Mouse (Mus musculus): Measurements from ENCODE around the gene 5730596B20Rik. TPM values are rescaled to one million over a fixed set of nuclear protein-coding genes. Genes with fewer than 3 reads are reported as not detected.
A peak's percentile ranks its signal among the peaks of the same experiment; 100 is the strongest.

Gene 5730596B20Rik
- polyA plus RNA-seq, 1 experiment from 2014 or later: not detected

- no peak for ATAC-seq
- Histone ChIP-seq H3K4me2 (ENCODE audit: low read depth, low read length) (no peak overlapping the region), H3K9ac (replicated peaks) (no peak overlapping the region)
Observed at GRCm38 (mm10) chr6:52228475-52229465, 51.5 kb downstream of the 5730596B20Rik start.

GRCm38 (mm10) chr6:52229558-52230416 lies 52.5 kb downstream of the 5730596B20Rik start:
- ATAC-seq: no peak
- no peak overlapping the region for H3K9ac ChIP-seq (replicated peaks)
- no peaks in the 10 kb centered on the region for H3K36me3 ChIP-seq (replicated peaks; ENCODE audit: insufficient read depth, low read length)
- DNase-seq: no peak
- peaks cover 97% of the 10 kb centered on the region for H3K27me3 ChIP-seq (ENCODE audit: insufficient read depth, low read length)
- H3K4me3 ChIP-seq (ENCODE audit: low read depth, low read length): no peak overlapping the region
- no peaks in the 10 kb centered on the region for H3K9me3 ChIP-seq (ENCODE audit: low read length)
- WGBS (ENCODE audit: insufficient replicate concordance): 2% methylated on average over 44 of the region's 44 CpGs
- no peak overlapping the region for H3K4me2 ChIP-seq (ENCODE audit: low read depth, low read length)
- TF ChIP-seq CTCF (IDR thresholded peaks at IDR 0.05; ENCODE audit: low read depth) (no peak), EP300 (IDR thresholded peaks at IDR 0.05; ENCODE audit: low read depth) (no peak)
- H3K4me1 ChIP-seq (ENCODE audit: insufficient read depth): 0 out of 2 replicates have a peak, but pooled peaks cover 5% of the 10 kb centered on the region
- H3K27ac ChIP-seq (ENCODE audit: low read depth): no peak overlapping the region

More at GRCm38 (mm10) chr6:52228475-52229465, 51.5 kb downstream of the 5730596B20Rik start:
- 1% methylated on average over 38 of the region's 38 CpGs for WGBS (ENCODE audit: insufficient replicate concordance)
- no peak for DNase-seq
- no peaks in the 10 kb centered on the region for H3K36me3 ChIP-seq (replicated peaks; ENCODE audit: insufficient read depth, low read length)
- no peak for TF ChIP-seq CTCF (IDR thresholded peaks at IDR 0.05; ENCODE audit: low read depth)
- TF ChIP-seq EP300 (IDR thresholded peaks at IDR 0.05; ENCODE audit: low read depth): no peak
- H3K27me3 ChIP-seq (ENCODE audit: insufficient read depth, low read length): peaks cover 97% of the 10 kb centered on the region
- H3K4me3 ChIP-seq (ENCODE audit: low read depth, low read length): peak overlapping the region; percentile 17; the same call in 1 of the 2 replicates
- H3K9me3 ChIP-seq (ENCODE audit: low read length): no peaks in the 10 kb centered on the region
- H3K4me1 ChIP-seq (ENCODE audit: insufficient read depth): 0 out of 2 replicates have a peak, but pooled peaks cover 5% of the 10 kb centered on the region
- no peak overlapping the region for H3K27ac ChIP-seq (ENCODE audit: low read depth)

MicroRNAs within 50 kb of the gene (microRNA counts, 519-probe panel; counts per million panel counts)
- not detected for microRNA mmu-miR-196b

Small RNA genes lying within 50 kb of the gene (microRNA-seq; reads per million reads assigned to microRNA genes)
- 235 reads per million, percentile 53 among the genes with 10 or more reads in this experiment for gene Mir196b

Other genes starting within 250 kb of the 5730596B20Rik start
- 25.1 and 25.3 TPM in 2 replicates for gene Skap2, start 164.9 kb upstream of the 5730596B20Rik start, polyA plus RNA-seq (2015; fragmentation: Nextera tagmentation; extraction: Ambion mirVana)
- 0.11 and 0.16 TPM in 2 replicates for gene Hoxa1, start 19.2 kb upstream of the 5730596B20Rik start, polyA plus RNA-seq (2015; fragmentation: Nextera tagmentation; extraction: Ambion mirVana)
- gene Hoxa2, start 12.7 kb upstream of the 5730596B20Rik start, polyA plus RNA-seq (2015; fragmentation: Nextera tagmentation; extraction: Ambion mirVana): 0.39 and 0.63 TPM in 2 replicates
- gene Hoxa4, start 14.3 kb downstream of the 5730596B20Rik start, polyA plus RNA-seq (2015; fragmentation: Nextera tagmentation; extraction: Ambion mirVana): 0.13 and 0.30 TPM in 2 replicates
- 0.58 and 0.73 TPM in 2 replicates for gene Hoxa5, start 27.1 kb downstream of the 5730596B20Rik start, polyA plus RNA-seq (2015; fragmentation: Nextera tagmentation; extraction: Ambion mirVana)
- gene Hoxa6, start 31.2 kb downstream of the 5730596B20Rik start, polyA plus RNA-seq (2015; fragmentation: Nextera tagmentation; extraction: Ambion mirVana): not detected in 2 replicates
- gene Hoxa3, start 35.8 kb downstream of the 5730596B20Rik start, polyA plus RNA-seq (2015; fragmentation: Nextera tagmentation; extraction: Ambion mirVana): 0.16 and 0.17 TPM in 2 replicates
- gene Gm28308, start 35.8 kb downstream of the 5730596B20Rik start, polyA plus RNA-seq (2015; fragmentation: Nextera tagmentation; extraction: Ambion mirVana): not detected in 2 replicates
- 0.39 and 0.50 TPM in 2 replicates for gene Hoxa7, start 44.4 kb downstream of the 5730596B20Rik start, polyA plus RNA-seq (2015; fragmentation: Nextera tagmentation; extraction: Ambion mirVana)
- gene Hoxa9, start 53.6 kb downstream of the 5730596B20Rik start, polyA plus RNA-seq (2015; fragmentation: Nextera tagmentation; extraction: Ambion mirVana): 0.11 and 0.26 TPM in 2 replicates
- not detected in 2 replicates for gene Hoxa10, start 63.4 kb downstream of the 5730596B20Rik start, polyA plus RNA-seq (2015; fragmentation: Nextera tagmentation; extraction: Ambion mirVana)
- not detected in 2 replicates for gene Hoxa11, start 68.3 kb downstream of the 5730596B20Rik start, polyA plus RNA-seq (2015; fragmentation: Nextera tagmentation; extraction: Ambion mirVana)
- gene Hoxa13, start 83.4 kb downstream of the 5730596B20Rik start, polyA plus RNA-seq (2015; fragmentation: Nextera tagmentation; extraction: Ambion mirVana): not detected in 2 replicates
- not detected in 2 replicates for gene Evx1, start 136.0 kb downstream of the 5730596B20Rik start, polyA plus RNA-seq (2015; fragmentation: Nextera tagmentation; extraction: Ambion mirVana)